Mouse (Mus musculus): ENCODE measurements at regions not wholly inside any gene's neighbourhood (a gene's known extent, or its start where the extent isn't known, plus 50 kb on each side); places are given as distances from the start of the nearest gene placed in this dataset.

DNA sequence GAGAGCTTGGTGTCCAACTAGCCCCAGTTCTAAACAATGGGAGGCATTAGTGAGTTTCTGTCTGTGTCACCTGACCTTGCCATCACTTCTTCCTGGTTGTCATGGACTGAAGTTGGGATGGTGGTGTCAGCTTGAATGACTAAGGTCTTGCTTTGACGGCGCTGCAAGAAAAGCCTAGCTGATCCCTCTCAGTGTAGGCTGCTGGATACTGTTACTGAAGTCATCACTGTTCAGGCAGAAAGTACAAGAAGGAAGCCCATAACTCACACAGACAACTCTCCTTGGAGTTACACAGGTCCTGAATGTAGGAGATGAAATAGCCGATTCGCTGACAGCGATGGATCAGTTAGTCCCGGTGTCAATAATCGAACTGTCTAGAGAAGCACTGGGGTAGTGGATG, 62.5 kb upstream of the Maml3 start:
- TF ChIP-seq CTCF (IDR thresholded peaks at IDR 0.05; ENCODE audit: insufficient read depth, low read length) = no peak
- no peak for TF ChIP-seq POLR2A (IDR thresholded peaks at IDR 0.05; ENCODE audit: borderline replicate concordance, extremely low read depth, low read depth, low read length)

Measured in lung, adult 2 months (tissue).